Mouse (Mus musculus): ENCODE measurements around the gene Olfr348. TPM values are rescaled to one million over a fixed set of nuclear protein-coding genes. Genes with fewer than 3 reads are reported as not detected.

Gene Olfr348
- not detected in 2 replicates for polyA plus RNA-seq (2012; ENCODE audit: low replicate concordance)

GRCm38 (mm10) chr2:36783976-36784375 is at the start of gene Olfr348:
Gene Olfr348 (plus strand): TSS chr2:36784276.

GRCm38 (mm10) chr2:36790238-36790637 is 6.2 kb downstream of the Olfr348 start, which contains the start of gene Olfr50:
Gene Olfr50 (plus strand): TSS chr2:36790538.

GRCm38 (mm10) chr2:36816932-36817331 is 32.9 kb downstream of the Olfr348 start, which contains the start of gene Olfr3:
Gene Olfr3 (minus strand): TSS chr2:36817032.

Other genes with a start within 250 kb of the Olfr348 start
- not detected in 2 replicates for gene Olfr344, start 217.6 kb upstream of the Olfr348 start, polyA plus RNA-seq (2012; ENCODE audit: low replicate concordance)
- not detected in 2 replicates for gene Olfr345, start 144.2 kb upstream of the Olfr348 start, polyA plus RNA-seq (2012; ENCODE audit: low replicate concordance)
- not detected in 2 replicates for gene Olfr346, start 98.5 kb upstream of the Olfr348 start, polyA plus RNA-seq (2012; ENCODE audit: low replicate concordance)
- not detected in 2 replicates for gene Olfr347, start 52.4 kb upstream of the Olfr348 start, polyA plus RNA-seq (2012; ENCODE audit: low replicate concordance)
- not detected in 2 replicates for gene Olfr50, start 6.3 kb downstream of the Olfr348 start, polyA plus RNA-seq (2012; ENCODE audit: low replicate concordance)
- gene Olfr3, start 32.8 kb downstream of the Olfr348 start, polyA plus RNA-seq (2012; ENCODE audit: low replicate concordance): not detected in 2 replicates
- gene Olfr350, start 62.0 kb downstream of the Olfr348 start, polyA plus RNA-seq (2012; ENCODE audit: low replicate concordance): not detected in 2 replicates
- not detected in 2 replicates for gene Olfr351, start 78.4 kb downstream of the Olfr348 start, polyA plus RNA-seq (2012; ENCODE audit: low replicate concordance)
- gene Olfr352, start 84.2 kb downstream of the Olfr348 start, polyA plus RNA-seq (2012; ENCODE audit: low replicate concordance): not detected in 2 replicates
- gene Olfr353, start 108.7 kb downstream of the Olfr348 start, polyA plus RNA-seq (2012; ENCODE audit: low replicate concordance): not detected in 2 replicates
- not detected in 2 replicates for gene Olfr354, start 121.4 kb downstream of the Olfr348 start, polyA plus RNA-seq (2012; ENCODE audit: low replicate concordance)
- not detected in 2 replicates for gene Olfr355, start 144.6 kb downstream of the Olfr348 start, polyA plus RNA-seq (2012; ENCODE audit: low replicate concordance)
- not detected in 2 replicates for gene Olfr356, start 152.8 kb downstream of the Olfr348 start, polyA plus RNA-seq (2012; ENCODE audit: low replicate concordance)
- gene Olfr357, start 209.6 kb downstream of the Olfr348 start, polyA plus RNA-seq (2012; ENCODE audit: low replicate concordance): not detected in 2 replicates
- not detected in 2 replicates for gene Olfr358, start 225.1 kb downstream of the Olfr348 start, polyA plus RNA-seq (2012; ENCODE audit: low replicate concordance)